Mouse (Mus musculus) adrenal gland, postnatal 10 days (tissue): Measurements from ENCODE around the gene Smarcd2. TPM values are rescaled to one million over a fixed set of nuclear protein-coding genes. Genes with fewer than 3 reads are reported as not detected.
"Not testable (repeated sequence)": the region's sequence is repeated elsewhere in the genome, so short reads cannot be mapped to it uniquely, and the experiment has no call there.

Source experiments
- DNase-seq: peaks from one replicate; pipeline ENCODE4 v3.0.0; 2021; ENCODE audit warnings: mixed read lengths
- total RNA-seq, 2 experiments: library from RNA; stranded (reverse); gene quantifications; 2 replicates each; pipeline ENCODE4 v1.2.3; 2021

Smarcd2 gene
- total RNA-seq, 2 experiments from 2014 or later = 77.9 to 83.2 TPM

- DNase-seq = peak; percentile 6
Observed at GRCm38 (mm10) chr11:106246834-106247233, 25.9 kb downstream of the Smarcd2 start.

- DNase-seq = not testable (repeated sequence)
Observed at GRCm38 (mm10) chr11:106233978-106234377, 38.8 kb downstream of the Smarcd2 start.

GRCm38 (mm10) chr11:106220603-106221002, 52.2 kb downstream of the Smarcd2 start:
- DNase-seq = no peak

- peak; percentile 94 for DNase-seq
Observed at GRCm38 (mm10) chr11:106216730-106217490, 55.9 kb downstream of the Smarcd2 start, which contains the start of gene Ddx42. Gene Ddx42 (plus strand): TSS chr11:106216926.

GRCm38 (mm10) chr11:106215927-106216729, 56.6 kb downstream of the Smarcd2 start, which contains the start of gene Ccdc47:
Gene Ccdc47 (minus strand): TSS chr11:106216344.
- peak; percentile 96 for DNase-seq

- no peak for DNase-seq
Observed at GRCm38 (mm10) chr11:106215450-106215859, 57.3 kb downstream of the Smarcd2 start.

GRCm38 (mm10) chr11:106214856-106215255, 57.9 kb downstream of the Smarcd2 start:
- DNase-seq = no peak

Other genes with a start within 250 kb of the Smarcd2 start
- 10 to 100 TPM; 54.3 to 56.1 TPM for gene Dcaf7, start 236.1 kb downstream of the Smarcd2 start, total RNA-seq
- 10 to 100 TPM; 40.8 to 52.4 TPM for gene Taco1, start 206.9 kb downstream of the Smarcd2 start, total RNA-seq
- 10 to 100 TPM; 44.3 to 48.8 TPM for gene Map3k3, start 188.4 kb downstream of the Smarcd2 start, total RNA-seq
- gene Gm10840, start 112.1 kb downstream of the Smarcd2 start, total RNA-seq = not detected
- 10 to 100 TPM; 40.4 to 43.1 TPM for gene Limd2, start 112.1 kb downstream of the Smarcd2 start, total RNA-seq
- gene Strada, start 70.8 kb downstream of the Smarcd2 start, total RNA-seq = 10 to 100 TPM; 12.1 to 16.1 TPM
- gene Ccdc47, start 56.6 kb downstream of the Smarcd2 start, total RNA-seq = 10 to 100 TPM; 75.9 to 86.3 TPM
- 10 to 100 TPM; 49.0 to 54.0 TPM for gene Ddx42, start 56.0 kb downstream of the Smarcd2 start, total RNA-seq
- gene Ftsj3, start 16.9 kb downstream of the Smarcd2 start, total RNA-seq = 10 to 100 TPM; 55.4 to 57.0 TPM
- gene Psmc5, start 16.8 kb downstream of the Smarcd2 start, total RNA-seq = 100 to 1,000 TPM; 121 to 129 TPM
- gene Tcam1, start 3.7 kb upstream of the Smarcd2 start, total RNA-seq = under 1 TPM; 0.15 to 0.33 TPM
- not detected for gene Gh, start 28.9 kb upstream of the Smarcd2 start, total RNA-seq
- gene Cd79b, start 41.8 kb upstream of the Smarcd2 start, total RNA-seq = 10 to 100 TPM; 10.9 to 11.6 TPM
- 10 to 100 TPM in 1 of 2 experiments, 1 to 10 TPM in 1; 2.0 to 13.3 TPM for gene Scn4a, start 80.3 kb upstream of the Smarcd2 start, total RNA-seq
- gene Prr29, start 92.5 kb upstream of the Smarcd2 start, total RNA-seq = 1 to 10 TPM in 1 of 2 experiments, not detected in 1; 1.2 TPM
- gene Icam2, start 115.1 kb upstream of the Smarcd2 start, total RNA-seq = 10 to 100 TPM; 28.0 to 31.9 TPM
- gene Ern1, start 214.9 kb upstream of the Smarcd2 start, total RNA-seq = 10 to 100 TPM; 54.8 to 63.0 TPM